Mouse (Mus musculus) liver, postnatal 0 days (tissue): ENCODE data around the gene Kat6b. TPM values are rescaled to one million over a fixed set of nuclear protein-coding genes. Genes with fewer than 3 reads are reported as not detected.
A peak's percentile ranks its signal among the peaks of the same experiment; 100 is the strongest.

Experiments used
- ATAC-seq: fragments of 200-750 bp; cut with Nextera tagmentation; 2 replicates; pipeline ENCODE4 v1.8.0; 2017; ENCODE audit warnings: mild to moderate bottlenecking, moderate library complexity
- DNase-seq: peaks from one replicate; pipeline ENCODE4 v3.0.0-alpha.2; 2016
- H3K27ac ChIP-seq: fragments of 300-500 bp; sonication (generic); 2 replicates; pipeline ENCODE4 v1.5.1; 2014; ENCODE audit warnings: antibody characterized with exemption, moderate library complexity, mild to moderate bottlenecking, low read depth
- H3K27me3 ChIP-seq: fragments of 300-500 bp; sonication (generic); 2 replicates; pipeline ENCODE4 v1.6.1; 2014; ENCODE audit warnings: low read length, control low read depth, mixed read lengths; ENCODE audit not compliant: insufficient read depth
- H3K36me3 ChIP-seq: fragments of 300-500 bp; sonication (generic); replicated peaks from 2 replicates; pipeline ENCODE4 v1.6.1; 2014; ENCODE audit warnings: mild to moderate bottlenecking, control low read depth, low read length, moderate library complexity, mixed read lengths; ENCODE audit not compliant: insufficient read depth
- H3K4me1 ChIP-seq: fragments of 300-500 bp; sonication (generic); 2 replicates; pipeline ENCODE4 v1.6.1; 2014; ENCODE audit warnings: antibody characterized with exemption, mild to moderate bottlenecking, control low read depth; ENCODE audit not compliant: insufficient read depth
- H3K4me2 ChIP-seq: fragments of 300-500 bp; sonication (generic); 2 replicates; pipeline ENCODE4 v1.6.1; 2014; ENCODE audit warnings: low read depth, mild to moderate bottlenecking, low read length, moderate library complexity, mixed read lengths
- H3K4me3 ChIP-seq: fragments of 300-500 bp; sonication (generic); 2 replicates; pipeline ENCODE4 v1.5.1; 2014; ENCODE audit warnings: low read depth, low read length
- H3K9ac ChIP-seq: fragments of 300-500 bp; sonication (generic); replicated peaks from 2 replicates; pipeline ENCODE4 v1.6.1; 2014; ENCODE audit warnings: mild to moderate bottlenecking, moderate library complexity
- H3K9me3 ChIP-seq: fragments of 300-500 bp; sonication (generic); 2 replicates; pipeline ENCODE4 v1.6.1; 2016; ENCODE audit warnings: mild to moderate bottlenecking, control low read depth, low read length, mixed read lengths
- CTCF ChIP-seq: sonication (generic); IDR thresholded peaks from 2 replicates; pipeline ENCODE4 v1.5.1; 2016; ENCODE audit warnings: antibody characterized with exemption, low read depth
- EP300 ChIP-seq: IDR thresholded peaks from 2 replicates; pipeline ENCODE4 v1.6.1; 2016; ENCODE audit warnings: antibody characterized with exemption, low read depth, mild to moderate bottlenecking
- WGBS: fragments of 180-500 bp; shearing (Covaris S2); extraction: QIAGEN DNeasy Blood & Tissue Kit; methylation state at CpG from one replicate; pipeline ENCODE4 v1.1.7; 2014; ENCODE audit not compliant: insufficient replicate concordance; 5-methylcytosine and 5-hydroxymethylcytosine counted together
- polyA plus RNA-seq: library from polyadenylated mRNA; unstranded; fragments of >200 nt; fragmentation: Nextera tagmentation; extraction: Ambion mirVana; gene quantifications from 2 replicates; pipeline ENCODE4 v1.2.1, GENCODE M21; 2015

The Kat6b gene
- polyA plus RNA-seq, 1 experiment from 2014 or later, result 1.5 TPM

GRCm38 (mm10) chr14:21582301-21582700 lies 101.1 kb downstream of the Kat6b start:
- ATAC-seq, result no peak
- Histone ChIP-seq H3K27me3 (no peaks in the 10 kb centered on the region), H3K27ac (no peak overlapping the region), H3K9me3 (no peaks in the 10 kb centered on the region), H3K36me3 (no peaks in the 10 kb centered on the region), H3K4me2 (no peak overlapping the region), H3K9ac (no peak overlapping the region), H3K4me3 (no peak overlapping the region), H3K4me1 (peaks cover 14% of the 10 kb centered on the region)
- no peak for DNase-seq
- 83% methylated on average over 3 of the region's 3 CpGs for WGBS
- no peak for TF ChIP-seq EP300
- no peak for TF ChIP-seq CTCF

- Histone ChIP-seq H3K9me3 (no peaks in the 10 kb centered on the region), H3K36me3 (no peaks in the 10 kb centered on the region), H3K4me1 (peaks cover 14% of the 10 kb centered on the region), H3K27ac (no peak overlapping the region), H3K9ac (no peak overlapping the region), H3K4me3 (no peak overlapping the region), H3K27me3 (no peaks in the 10 kb centered on the region), H3K4me2 (no peak overlapping the region)
- ATAC-seq (no peak), DNase-seq (no peak)
- WGBS, result 91% methylated on average over 6 of the region's 6 CpGs
- TF ChIP-seq CTCF (no peak), EP300 (no peak)
Measured at GRCm38 (mm10) chr14:21583051-21583450, 101.8 kb downstream of the Kat6b start.

- ATAC-seq (no peak; the same call in 1 of the 2 replicates), DNase-seq (no peak)
- no peak overlapping the region for H3K27ac ChIP-seq
- no peak overlapping the region for H3K9ac ChIP-seq
- 57% methylated on average over 5 of the region's 5 CpGs for WGBS
- peaks cover 14% of the 10 kb centered on the region for H3K4me1 ChIP-seq
- no peak for TF ChIP-seq CTCF
- peak; percentile 44; the same call in 1 of the 2 replicates for TF ChIP-seq EP300
- H3K4me2 ChIP-seq, result no peak overlapping the region
- no peak overlapping the region for H3K4me3 ChIP-seq
- H3K36me3 ChIP-seq, result no peaks in the 10 kb centered on the region
- no peaks in the 10 kb centered on the region for H3K27me3 ChIP-seq
- no peaks in the 10 kb centered on the region for H3K9me3 ChIP-seq
Measured at GRCm38 (mm10) chr14:21583868-21584267, 102.6 kb downstream of the Kat6b start.

- H3K4me3 ChIP-seq, result no peak overlapping the region
- no peaks in the 10 kb centered on the region for H3K36me3 ChIP-seq
- DNase-seq (no peak), ATAC-seq (no peak)
- no peak overlapping the region for H3K27ac ChIP-seq
- H3K27me3 ChIP-seq, result no peaks in the 10 kb centered on the region
- H3K9me3 ChIP-seq, result no peaks in the 10 kb centered on the region
- H3K4me1 ChIP-seq, result peaks cover 14% of the 10 kb centered on the region
- TF ChIP-seq CTCF, result peak; percentile 62
- TF ChIP-seq EP300, result no peak
- no peak overlapping the region for H3K4me2 ChIP-seq
- no peak overlapping the region for H3K9ac ChIP-seq
- 49% methylated on average over 6 of the region's 6 CpGs for whole genome bisulfite sequencing
Measured at GRCm38 (mm10) chr14:21584468-21585135, 103.4 kb downstream of the Kat6b start.

GRCm38 (mm10) chr14:21585491-21586251 lies 104.4 kb downstream of the Kat6b start:
- H3K4me1 ChIP-seq, result peaks cover 14% of the 10 kb centered on the region
- H3K27me3 ChIP-seq, result no peaks in the 10 kb centered on the region
- ATAC-seq, result no peak
- H3K4me2 ChIP-seq, result no peak overlapping the region
- 65% methylated on average over 8 of the region's 8 CpGs for WGBS
- no peak for DNase-seq
- no peaks in the 10 kb centered on the region for H3K9me3 ChIP-seq
- TF ChIP-seq CTCF, result no peak
- no peak for TF ChIP-seq EP300
- no peak overlapping the region for H3K4me3 ChIP-seq
- no peak overlapping the region for H3K27ac ChIP-seq
- no peak overlapping the region for H3K9ac ChIP-seq
- H3K36me3 ChIP-seq, result no peaks in the 10 kb centered on the region

GRCm38 (mm10) chr14:21586481-21587118 lies 105.4 kb downstream of the Kat6b start:
- Histone ChIP-seq H3K4me2 (no peak overlapping the region), H3K27ac (no peak overlapping the region), H3K4me3 (no peak overlapping the region), H3K27me3 (no peaks in the 10 kb centered on the region), H3K4me1 (peaks cover 14% of the 10 kb centered on the region), H3K36me3 (no peaks in the 10 kb centered on the region), H3K9me3 (no peaks in the 10 kb centered on the region), H3K9ac (no peak overlapping the region)
- no peak for TF ChIP-seq CTCF
- no peak for TF ChIP-seq EP300
- 55% methylated on average over 4 of the region's 4 CpGs for WGBS
- ATAC-seq (no peak), DNase-seq (no peak)
